Mouse (Mus musculus): Measurements from ENCODE around the gene Zfp868. TPM values are rescaled to one million over a fixed set of nuclear protein-coding genes. Genes with fewer than 3 reads are reported as not detected.
A peak's percentile ranks its signal among the peaks of the same experiment; 100 is the strongest.
"Not testable (repeated sequence)": the region's sequence is repeated elsewhere in the genome, so short reads cannot be mapped to it uniquely, and the experiment has no call there.

The Zfp868 gene
- total RNA-seq (2021) (10 to 100 TPM; 11.2 to 13.5 TPM), polyA plus RNA-seq (2012; rRNA removed) (2.9 and 4.4 TPM in 2 replicates)
- long read RNA-seq, partial matches to known transcripts: 0 of 3 reads
- long read RNA-seq, other reads (novel, unspliced or antisense): 1 of 3 reads

- peak; percentile 99 for DNase-seq
These were observed at the start of gene Zfp868 for GRCm38 (mm10) chr8:69625095-69625789. Zfp868 (minus strand) TSS chr8:69625548.

DNA sequence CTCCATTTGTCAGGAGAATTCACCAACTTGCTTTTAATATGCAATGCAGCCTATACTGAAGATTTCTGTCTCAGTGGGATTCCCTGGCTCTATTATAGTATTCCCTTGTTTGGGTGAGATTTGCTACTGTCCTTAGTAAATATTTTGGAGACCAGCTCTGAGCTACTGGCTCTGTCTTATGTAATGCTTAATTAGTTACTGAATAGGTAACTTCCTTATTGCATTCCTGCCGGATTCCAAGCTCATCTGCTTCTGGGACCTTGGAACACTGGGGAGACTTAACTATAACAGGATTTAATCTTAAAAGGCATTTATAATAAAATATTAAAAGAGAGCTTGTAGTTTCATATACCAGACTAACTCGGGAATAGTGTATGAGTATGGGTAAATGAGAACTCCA, 39.7 kb upstream of the Zfp868 start:
- not testable (repeated sequence) for DNase-seq

DNA sequence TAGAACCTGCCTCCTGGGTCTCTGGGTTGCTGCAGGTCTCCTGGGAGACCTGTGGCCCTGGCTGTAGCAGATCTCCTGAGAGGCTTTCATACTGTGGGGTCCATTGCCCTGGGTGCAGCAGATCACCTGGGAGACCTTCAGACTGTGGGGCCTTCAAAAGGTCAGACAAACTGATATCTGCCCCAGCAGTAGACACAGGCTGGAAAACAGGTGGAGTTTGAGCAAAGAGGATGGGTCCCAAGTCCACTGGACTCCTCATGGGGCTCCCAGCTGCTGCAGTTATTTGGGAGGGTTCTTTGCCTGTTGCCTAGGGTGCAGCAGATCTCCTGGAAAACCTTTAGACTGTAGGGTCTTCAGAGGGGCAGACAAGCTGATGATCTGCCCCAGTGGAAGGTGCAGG, 35.9 kb upstream of the Zfp868 start:
- no peak for DNase-seq

- DNase-seq: peak; percentile 95
These were observed 29.1 kb upstream of the Zfp868 start, which contains the start of gene Zfp964 for GRCm38 (mm10) chr8:69654358-69654981. Zfp964 (plus strand) TSS chr8:69654479.

DNA sequence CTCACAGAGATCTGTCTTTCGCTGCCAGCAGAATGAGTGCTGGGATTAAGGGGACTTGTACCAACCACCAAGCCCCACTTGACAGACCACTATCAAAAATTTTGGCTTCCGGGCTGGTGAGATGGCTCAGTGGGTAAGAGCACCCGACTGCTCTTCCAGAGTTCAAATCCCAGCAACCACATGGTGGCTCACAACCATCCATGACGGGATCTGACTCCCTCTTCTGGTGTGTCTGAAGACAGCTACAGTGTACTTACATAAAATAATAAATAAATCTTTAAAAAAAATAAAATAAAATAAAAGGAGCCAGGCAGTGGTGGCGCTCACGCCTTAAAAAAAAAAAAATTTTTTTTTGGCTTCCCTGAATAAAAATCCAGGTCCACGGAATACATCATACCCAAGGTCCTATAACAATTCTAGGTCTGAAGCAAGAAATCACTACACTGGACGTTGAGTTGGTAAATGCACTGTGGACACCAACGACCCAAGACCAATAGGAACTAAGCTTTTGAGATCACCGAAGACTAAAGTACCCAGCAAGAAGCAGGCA, 28.5 kb upstream of the Zfp868 start:
- no peak for DNase-seq

DNA sequence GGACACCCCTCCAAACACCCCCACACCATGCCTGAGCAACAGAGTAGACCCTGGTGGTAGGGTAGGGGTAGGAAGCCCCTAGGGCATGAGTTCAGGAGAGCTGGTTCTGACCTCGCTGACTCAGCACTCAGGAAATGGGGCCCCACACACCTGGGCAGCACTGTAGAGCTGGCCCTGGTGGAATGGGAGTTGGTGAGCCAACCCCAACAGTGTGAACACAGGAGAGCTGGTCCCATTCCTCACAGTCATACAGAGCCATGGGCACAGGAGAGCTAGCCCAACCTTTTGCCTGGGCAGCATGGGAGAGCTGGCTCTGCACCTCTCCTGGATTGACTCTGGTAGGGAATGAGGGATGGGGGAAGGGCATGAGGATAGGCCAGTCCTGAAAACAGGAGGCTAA, 7.3 kb downstream of the Zfp868 start:
- no peak for DNase-seq

DNA sequence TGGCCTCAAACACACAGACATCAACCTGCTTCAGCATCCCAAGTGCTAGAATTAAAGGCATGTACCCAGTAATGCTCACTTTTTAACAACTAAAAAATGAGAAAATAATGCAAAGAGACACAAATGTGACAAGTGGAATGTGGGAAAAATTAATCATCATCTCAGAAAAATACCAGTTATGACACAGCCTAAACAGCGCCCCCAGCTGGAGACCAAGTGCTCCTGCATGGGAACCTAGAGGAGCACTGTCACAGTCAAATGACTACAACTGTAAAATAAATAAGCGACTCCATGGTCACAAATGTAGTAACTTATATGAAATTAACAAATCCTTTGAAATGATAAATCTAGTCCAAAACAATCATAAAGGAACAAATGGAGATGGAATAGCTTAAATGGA, 10.7 kb downstream of the Zfp868 start:
- no peak for DNase-seq

DNA sequence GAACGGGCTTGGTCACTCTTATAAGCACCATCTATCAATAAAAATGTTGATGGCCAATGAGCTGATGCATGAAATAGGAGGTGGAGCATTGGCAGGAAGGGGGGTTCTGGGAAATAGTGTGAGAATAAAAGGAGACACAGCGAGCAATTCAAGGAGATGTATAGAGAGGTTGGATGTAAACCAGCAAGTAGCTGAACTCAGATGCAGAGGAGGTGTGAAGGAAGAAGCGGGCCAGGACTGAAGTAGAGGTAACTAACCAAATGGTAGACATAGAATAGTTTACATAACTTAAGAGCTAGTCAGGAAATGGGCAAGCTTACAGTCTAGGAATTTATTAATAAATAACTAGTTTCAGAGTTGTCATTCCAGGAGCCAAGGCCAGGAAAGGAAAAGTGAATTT, 27.8 kb downstream of the Zfp868 start:
- DNase-seq: not testable (repeated sequence)

- DNase-seq: peak; percentile 61
These were observed 40.6 kb downstream of the Zfp868 start for GRCm38 (mm10) chr8:69584611-69585202.

- not testable (repeated sequence) for DNase-seq
These were observed 41.1 kb downstream of the Zfp868 start for GRCm38 (mm10) chr8:69584201-69584600.

Other genes with a start within 250 kb of the Zfp868 start
- not detected for gene Gm9495, start 172.0 kb downstream of the Zfp868 start, total RNA-seq (2021)
- not detected in 2 replicates for gene Gm9495, start 172.0 kb downstream of the Zfp868 start, polyA plus RNA-seq (2012; rRNA removed)
- gene Gm7697, start 102.6 kb downstream of the Zfp868 start, total RNA-seq (2021): not detected
- gene Gm7697, start 102.6 kb downstream of the Zfp868 start, polyA plus RNA-seq (2012; rRNA removed): not detected in 2 replicates
- gene Zfp964, start 28.9 kb upstream of the Zfp868 start, total RNA-seq (2021): 1 to 10 TPM; 2.0 to 2.9 TPM
- gene Zfp964, start 28.9 kb upstream of the Zfp868 start, polyA plus RNA-seq (2012; rRNA removed): 0.18 and 0.21 TPM in 2 replicates
- 10 to 100 TPM; 22.3 to 25.3 TPM for gene Zfp869, start 85.2 kb upstream of the Zfp868 start, total RNA-seq (2021)
- 0.27 and 0.48 TPM in 2 replicates for gene Zfp869, start 85.2 kb upstream of the Zfp868 start, polyA plus RNA-seq (2012; rRNA removed)
- gene Zfp963, start 124.4 kb upstream of the Zfp868 start, total RNA-seq (2021): 1 to 10 TPM; 2.6 to 5.0 TPM
- 0.51 and 1.3 TPM in 2 replicates for gene Zfp963, start 124.4 kb upstream of the Zfp868 start, polyA plus RNA-seq (2012; rRNA removed)
- gene Gm20422, start 149.3 kb upstream of the Zfp868 start, total RNA-seq (2021): 1 to 10 TPM in 1 of 2 experiments, not detected in 1; 2.3 TPM
- gene Gm20422, start 149.3 kb upstream of the Zfp868 start, polyA plus RNA-seq (2012; rRNA removed): 0.25 and 0.33 TPM in 2 replicates
- gene Atp13a1, start 165.6 kb upstream of the Zfp868 start, total RNA-seq (2021): 10 to 100 TPM; 40.8 to 43.4 TPM
- 93.0 and 110 TPM in 2 replicates for gene Atp13a1, start 165.6 kb upstream of the Zfp868 start, polyA plus RNA-seq (2012; rRNA removed)
- 10 to 100 TPM; 19.5 to 21.4 TPM for gene Zfp866, start 165.6 kb upstream of the Zfp868 start, total RNA-seq (2021)
- 3.4 and 3.5 TPM in 2 replicates for gene Zfp866, start 165.6 kb upstream of the Zfp868 start, polyA plus RNA-seq (2012; rRNA removed)
- gene Gmip, start 183.1 kb upstream of the Zfp868 start, total RNA-seq (2021): 10 to 100 TPM; 13.5 to 13.6 TPM
- 30.3 and 36.6 TPM in 2 replicates for gene Gmip, start 183.1 kb upstream of the Zfp868 start, polyA plus RNA-seq (2012; rRNA removed)
- gene Lpar2, start 196.9 kb upstream of the Zfp868 start, total RNA-seq (2021): 1 to 10 TPM; 1.2 to 2.9 TPM
- gene Lpar2, start 196.9 kb upstream of the Zfp868 start, polyA plus RNA-seq (2012; rRNA removed): 2.0 and 2.5 TPM in 2 replicates
- gene Pbx4, start 206.9 kb upstream of the Zfp868 start, total RNA-seq (2021): under 1 TPM; 0.38 to 0.69 TPM
- 5.5 and 5.8 TPM in 2 replicates for gene Pbx4, start 206.9 kb upstream of the Zfp868 start, polyA plus RNA-seq (2012; rRNA removed)

Measured in adrenal gland, adult 2 months (tissue).